ENCODE assay signal across 14 mouse cellular contexts in genomic region chr8:70495771-70496062, GRCm38 (mm10). TPM values are rescaled to one million over a fixed set of nuclear protein-coding genes. Genes with fewer than 3 reads are reported as not detected.
DNase-seq lines count a peak whose midpoint lies in the region; ATAC-seq and TF ChIP-seq lines count a peak whose summit lies in the region.
"Had no signal": no experiment of that assay in that cellular context is flagged by ENCODE, and none has a peak within 500 bp of the region (broad histone marks: within the 10 kb centered on the region; RNA-seq: fewer than 3 reads in every experiment).

No protein-coding gene starts in this region.

- WGBS in midbrain, embryonic 12.5 days, result 6% methylated on average over 12 of the region's 12 CpGs
- 3% methylated on average over 12 of the region's 12 CpGs for WGBS in midbrain, embryonic 11.5 days
- 5% methylated on average over 12 of the region's 12 CpGs for WGBS in hindbrain, embryonic 14.5 days
- WGBS in neural tube, embryonic 14.5 days, result 6% methylated on average over 9 of the region's 12 CpGs

- no peak for TF ChIP-seq CTCF in gastrocnemius, adult 2 months (IDR thresholded peaks at IDR 0.05)

- H3K4me1 ChIP-seq in midbrain, embryonic 12.5 days, result peaks cover 36% of the 10 kb centered on the region
- H3K4me1 ChIP-seq in midbrain, embryonic 11.5 days (ENCODE audit: control insufficient read depth, insufficient read depth, low read length), result peaks cover 17% of the 10 kb centered on the region
- H3K4me1 ChIP-seq in hindbrain, embryonic 14.5 days (replicated peaks; ENCODE audit: control insufficient read depth, insufficient read depth, low read length), result peaks cover 24% of the 10 kb centered on the region
- peaks cover 18% of the 10 kb centered on the region for H3K4me1 ChIP-seq in neural tube, embryonic 14.5 days (ENCODE audit: control insufficient read depth, insufficient read depth, low read length)

- intact Hi-C loops in gastrocnemius, adult 2 months (cut with DNase I), result no loop called here
- intact Hi-C loops in left cerebral cortex, postnatal 10 days (cut with DNase I), result no loop called here

- peak overlapping the region; percentile 18; the same call in 1 of the 2 replicates for H3K4me2 ChIP-seq in midbrain, embryonic 12.5 days (replicated peaks)
- no peak overlapping the region for H3K4me2 ChIP-seq in midbrain, embryonic 11.5 days
- 0 out of 2 replicates have a peak overlapping the region, but pooled peaks have one; percentile 25 for H3K4me2 ChIP-seq in hindbrain, embryonic 14.5 days (replicated peaks)
- H3K4me2 ChIP-seq in neural tube, embryonic 14.5 days (ENCODE audit: low read depth, low read length), result peak overlapping the region; percentile 1; the same call in 1 of the 2 replicates
- H3K4me2 ChIP-seq: liver, embryonic 15.5 days had no signal

- no peaks in the 10 kb centered on the region for H3K9me3 ChIP-seq in midbrain, embryonic 12.5 days
- H3K9me3 ChIP-seq in midbrain, embryonic 11.5 days (ENCODE audit: control insufficient read depth, low read length), result no peaks in the 10 kb centered on the region
- no peaks in the 10 kb centered on the region for H3K9me3 ChIP-seq in hindbrain, embryonic 14.5 days (ENCODE audit: control insufficient read depth, low read length)
- no peaks in the 10 kb centered on the region for H3K9me3 ChIP-seq in neural tube, embryonic 14.5 days (ENCODE audit: control insufficient read depth, low read length)
- H3K9me3 ChIP-seq: liver, embryonic 15.5 days had no signal

- no peak for DNase-seq in gastrocnemius, adult 2 months
- DNase-seq in gastrocnemius, adult 18-20 months (ENCODE audit: low spot score), result no peak
- no peak for DNase-seq in midbrain, embryonic 11.5 days (ENCODE audit: low spot score, missing footprints)
- no peak for DNase-seq in hindbrain, embryonic 14.5 days (ENCODE audit: low spot score)
- no peak for DNase-seq in left cerebral cortex, postnatal 10 days (ENCODE audit: extremely low spot score in 1 of 2, low spot score in 2 of 2)
- DNase-seq: cerebellum, postnatal 10 days; heart, postnatal 4 days; thymus, postnatal 25 days had no signal

- no peak overlapping the region; the same call in 1 of the 2 replicates for H3K9ac ChIP-seq in midbrain, embryonic 12.5 days (replicated peaks)
- no peak overlapping the region for H3K9ac ChIP-seq in midbrain, embryonic 11.5 days (ENCODE audit: low read length)
- H3K9ac ChIP-seq in hindbrain, embryonic 14.5 days, result no peak overlapping the region
- no peak overlapping the region for H3K9ac ChIP-seq in neural tube, embryonic 14.5 days (replicated peaks; ENCODE audit: low read depth, low read length)
- H3K9ac ChIP-seq: liver, embryonic 15.5 days had no signal

- no peak overlapping the region for H3K27ac ChIP-seq in gastrocnemius, adult 2 months
- H3K27ac ChIP-seq in midbrain, embryonic 12.5 days (replicated peaks), result no peak overlapping the region
- H3K27ac ChIP-seq in midbrain, embryonic 11.5 days (ENCODE audit: low read depth, low read length), result no peak overlapping the region
- no peak overlapping the region for H3K27ac ChIP-seq in hindbrain, embryonic 14.5 days
- H3K27ac ChIP-seq in neural tube, embryonic 14.5 days (ENCODE audit: low read depth, low read length), result no peak overlapping the region
- H3K27ac ChIP-seq: layer of hippocampus, adult 2 months; liver, embryonic 15.5 days had no signal

- H3K36me3 ChIP-seq in midbrain, embryonic 12.5 days, result no peaks in the 10 kb centered on the region
- H3K36me3 ChIP-seq in midbrain, embryonic 11.5 days (ENCODE audit: control insufficient read depth, insufficient read depth, low read length), result no peaks in the 10 kb centered on the region
- H3K36me3 ChIP-seq in hindbrain, embryonic 14.5 days (replicated peaks; ENCODE audit: control insufficient read depth, insufficient read depth), result no peaks in the 10 kb centered on the region
- no peaks in the 10 kb centered on the region for H3K36me3 ChIP-seq in neural tube, embryonic 14.5 days (ENCODE audit: control insufficient read depth, insufficient read depth, low read length)
- H3K36me3 ChIP-seq: liver, embryonic 15.5 days had no signal

- ATAC-seq in midbrain, embryonic 12.5 days (ENCODE audit: low FRiP score, low read depth), result no peak
- ATAC-seq in midbrain, embryonic 11.5 days (ENCODE audit: low FRiP score), result no peak
- ATAC-seq in hindbrain, embryonic 14.5 days (ENCODE audit: low FRiP score), result no peak
- no peak for ATAC-seq in neural tube, embryonic 14.5 days (ENCODE audit: low read depth)
- ATAC-seq in megakaryocyte-erythroid progenitor cell, adult 5-6 weeks (replicated peaks; ENCODE audit: low FRiP score, low TSS enrichment, poor library complexity, severe bottlenecking), result no peak
- ATAC-seq: CD4-positive, CD25-positive, alpha-beta regulatory T cell, adult 4 months had no signal

- H3K27me3 ChIP-seq in midbrain, embryonic 12.5 days, result peaks cover 100% of the 10 kb centered on the region
- peaks cover 93% of the 10 kb centered on the region for H3K27me3 ChIP-seq in midbrain, embryonic 11.5 days (ENCODE audit: control insufficient read depth, insufficient read depth, low read length)
- peaks cover 98% of the 10 kb centered on the region for H3K27me3 ChIP-seq in hindbrain, embryonic 14.5 days (ENCODE audit: control insufficient read depth, insufficient read depth, low read length)
- peaks cover 83% of the 10 kb centered on the region for H3K27me3 ChIP-seq in neural tube, embryonic 14.5 days (ENCODE audit: control insufficient read depth, insufficient read depth, low read length)

- peak overlapping the region; percentile 6; the same call in 1 of the 2 replicates for H3K4me3 ChIP-seq in gastrocnemius, adult 2 months
- peak overlapping the region; percentile 5 for H3K4me3 ChIP-seq in midbrain, embryonic 12.5 days
- no peak overlapping the region for H3K4me3 ChIP-seq in midbrain, embryonic 11.5 days (ENCODE audit: low read depth, low read length)
- peak overlapping the region; percentile 16 for H3K4me3 ChIP-seq in hindbrain, embryonic 14.5 days (replicated peaks; ENCODE audit: low read length)
- no peak overlapping the region for H3K4me3 ChIP-seq in neural tube, embryonic 14.5 days (ENCODE audit: low read depth, low read length)
- H3K4me3 ChIP-seq: liver, embryonic 15.5 days had no signal

RNA-seq across cellular contexts. Expression of gene Crlf1, which starts 2.8 kb away (rescaled TPM):
- 1 to 10 TPM; 2.5 to 3.2 TPM for total RNA-seq in gastrocnemius, adult 2 months (2021)
- total RNA-seq in gastrocnemius, adult 18-20 months (2021), result 1 to 10 TPM; 2.8 to 2.9 TPM
- 0.92 and 1.6 TPM in 2 replicates for polyA plus RNA-seq in midbrain, embryonic 12.5 days (2016; fragmentation: Nextera tagmentation; extraction: Ambion mirVana)
- polyA plus RNA-seq in midbrain, embryonic 11.5 days (2014; fragmentation: Nextera tagmentation; extraction: Ambion mirVana), result 0.23 and 0.90 TPM in 2 replicates
- 6.3 and 6.9 TPM in 2 replicates for polyA plus RNA-seq in hindbrain, embryonic 14.5 days (2014; fragmentation: Nextera tagmentation; extraction: Ambion mirVana)
- polyA plus RNA-seq in neural tube, embryonic 14.5 days (2014; fragmentation: Nextera tagmentation; extraction: Ambion mirVana), result 5.3 and 10.0 TPM in 2 replicates
- 0.30 and 2.3 TPM in 2 replicates for total RNA-seq in megakaryocyte-erythroid progenitor cell, adult 5-6 weeks (2014; fragmentation: Nextera tagmentation)
- not detected in 2 replicates for total RNA-seq in megakaryocyte-erythroid progenitor cell, adult 5-6 weeks (2017)
- total RNA-seq in left cerebral cortex, postnatal 10 days (2021), result 1 to 10 TPM; 7.0 to 9.5 TPM
- polyA plus RNA-seq: CD4-positive, CD25-positive, alpha-beta regulatory T cell, adult 4 months had no signal

RNA-seq across cellular contexts. Expression of gene Tmem59l, which starts 8.6 kb away (rescaled TPM):
- total RNA-seq in gastrocnemius, adult 2 months (2021), result not detected
- not detected for total RNA-seq in gastrocnemius, adult 18-20 months (2021)
- polyA plus RNA-seq in midbrain, embryonic 12.5 days (2016; fragmentation: Nextera tagmentation; extraction: Ambion mirVana), result 19.3 and 21.7 TPM in 2 replicates
- polyA plus RNA-seq in midbrain, embryonic 11.5 days (2014; fragmentation: Nextera tagmentation; extraction: Ambion mirVana), result 12.3 TPM in 2 replicates
- 143 and 149 TPM in 2 replicates for polyA plus RNA-seq in hindbrain, embryonic 14.5 days (2014; fragmentation: Nextera tagmentation; extraction: Ambion mirVana)
- 144 and 200 TPM in 2 replicates for polyA plus RNA-seq in neural tube, embryonic 14.5 days (2014; fragmentation: Nextera tagmentation; extraction: Ambion mirVana)
- total RNA-seq in megakaryocyte-erythroid progenitor cell, adult 5-6 weeks (2014; fragmentation: Nextera tagmentation), result not detected in 2 replicates
- not detected in 2 replicates for total RNA-seq in megakaryocyte-erythroid progenitor cell, adult 5-6 weeks (2017)
- total RNA-seq in left cerebral cortex, postnatal 10 days (2021), result 100 to 1,000 TPM; 146 to 159 TPM
- total RNA-seq: heart, postnatal 4 days had no signal
- polyA plus RNA-seq: CD4-positive, CD25-positive, alpha-beta regulatory T cell, adult 4 months; liver, embryonic 15.5 days had no signal

RNA-seq across cellular contexts. Expression of gene Rex1bd, which starts 10.8 kb away (rescaled TPM):
- 100 to 1,000 TPM; 146 to 148 TPM for total RNA-seq in gastrocnemius, adult 2 months (2021)
- 100 to 1,000 TPM; 170 TPM for total RNA-seq in gastrocnemius, adult 18-20 months (2021)
- 130 and 134 TPM in 2 replicates for polyA plus RNA-seq in midbrain, embryonic 12.5 days (2016; fragmentation: Nextera tagmentation; extraction: Ambion mirVana)
- polyA plus RNA-seq in midbrain, embryonic 11.5 days (2014; fragmentation: Nextera tagmentation; extraction: Ambion mirVana), result 126 and 129 TPM in 2 replicates
- polyA plus RNA-seq in hindbrain, embryonic 14.5 days (2014; fragmentation: Nextera tagmentation; extraction: Ambion mirVana), result 161 and 166 TPM in 2 replicates
- polyA plus RNA-seq in neural tube, embryonic 14.5 days (2014; fragmentation: Nextera tagmentation; extraction: Ambion mirVana), result 152 and 172 TPM in 2 replicates
- total RNA-seq in megakaryocyte-erythroid progenitor cell, adult 5-6 weeks (2014; fragmentation: Nextera tagmentation), result 53.5 and 57.0 TPM in 2 replicates
- 25.8 and 48.7 TPM in 2 replicates for total RNA-seq in megakaryocyte-erythroid progenitor cell, adult 5-6 weeks (2017)
- total RNA-seq in left cerebral cortex, postnatal 10 days (2021), result 100 to 1,000 TPM in 1 of 2 experiments, 10 to 100 TPM in 1; 95.1 to 106 TPM

RNA-seq across cellular contexts. Expression of gene Uba52, which starts 14.9 kb away (rescaled TPM):
- total RNA-seq in gastrocnemius, adult 2 months (2021), result 100 to 1,000 TPM; 777 to 924 TPM
- total RNA-seq in gastrocnemius, adult 18-20 months (2021), result 100 to 1,000 TPM; 841 to 913 TPM
- polyA plus RNA-seq in midbrain, embryonic 12.5 days (2016; fragmentation: Nextera tagmentation; extraction: Ambion mirVana), result 748 and 749 TPM in 2 replicates
- polyA plus RNA-seq in midbrain, embryonic 11.5 days (2014; fragmentation: Nextera tagmentation; extraction: Ambion mirVana), result 774 and 852 TPM in 2 replicates
- polyA plus RNA-seq in hindbrain, embryonic 14.5 days (2014; fragmentation: Nextera tagmentation; extraction: Ambion mirVana), result 622 and 778 TPM in 2 replicates
- polyA plus RNA-seq in neural tube, embryonic 14.5 days (2014; fragmentation: Nextera tagmentation; extraction: Ambion mirVana), result 734 and 750 TPM in 2 replicates
- total RNA-seq in megakaryocyte-erythroid progenitor cell, adult 5-6 weeks (2014; fragmentation: Nextera tagmentation), result 2,751 and 3,393 TPM in 2 replicates
- 4,463 and 5,230 TPM in 2 replicates for total RNA-seq in megakaryocyte-erythroid progenitor cell, adult 5-6 weeks (2017)
- 1,000 to 10,000 TPM in 1 of 2 experiments, 100 to 1,000 TPM in 1; 991 to 1,007 TPM for total RNA-seq in left cerebral cortex, postnatal 10 days (2021)

RNA-seq across cellular contexts. Expression of gene Klhl26, which starts 18.9 kb away (rescaled TPM):
- 1 to 10 TPM; 6.7 to 8.5 TPM for total RNA-seq in gastrocnemius, adult 2 months (2021)
- 1 to 10 TPM; 7.7 to 8.3 TPM for total RNA-seq in gastrocnemius, adult 18-20 months (2021)
- 17.8 and 18.5 TPM in 2 replicates for polyA plus RNA-seq in midbrain, embryonic 12.5 days (2016; fragmentation: Nextera tagmentation; extraction: Ambion mirVana)
- 12.6 and 13.1 TPM in 2 replicates for polyA plus RNA-seq in midbrain, embryonic 11.5 days (2014; fragmentation: Nextera tagmentation; extraction: Ambion mirVana)
- 28.5 and 30.0 TPM in 2 replicates for polyA plus RNA-seq in hindbrain, embryonic 14.5 days (2014; fragmentation: Nextera tagmentation; extraction: Ambion mirVana)
- 29.4 and 30.1 TPM in 2 replicates for polyA plus RNA-seq in neural tube, embryonic 14.5 days (2014; fragmentation: Nextera tagmentation; extraction: Ambion mirVana)
- 8.4 and 9.5 TPM in 2 replicates for total RNA-seq in megakaryocyte-erythroid progenitor cell, adult 5-6 weeks (2014; fragmentation: Nextera tagmentation)
- total RNA-seq in megakaryocyte-erythroid progenitor cell, adult 5-6 weeks (2017), result 6.0 and 8.2 TPM in 2 replicates
- total RNA-seq in left cerebral cortex, postnatal 10 days (2021), result 10 to 100 TPM; 33.1 to 33.8 TPM

Comparison
In these comparisons a context has a peak if more than half of its experiments do, and no peak if none do; other contexts are left out.
1. H3K4me3 ChIP-seq: peak in gastrocnemius, adult 2 months (single experiment), midbrain, embryonic 12.5 days (single experiment) and hindbrain, embryonic 14.5 days (single experiment); none in midbrain, embryonic 11.5 days (single experiment) and neural tube, embryonic 14.5 days (single experiment).
2. RNA of gene Tmem59l, which starts 8.6 kb away (total RNA-seq): 146 to 159 TPM in left cerebral cortex, postnatal 10 days; not detected in gastrocnemius, adult 2 months, not detected in gastrocnemius, adult 18-20 months and not detected in megakaryocyte-erythroid progenitor cell, adult 5-6 weeks; every median in the first group is over 100 times any median in the second.